Mouse (Mus musculus): ENCODE results near the gene Hnrnpa1.
A peak's percentile ranks its signal among the peaks of the same experiment; 100 is the strongest.
"Not testable (repeated sequence)": the region's sequence is repeated elsewhere in the genome, so short reads cannot be mapped to it uniquely, and the experiment has no call there.

Hnrnpa1 gene

DNA sequence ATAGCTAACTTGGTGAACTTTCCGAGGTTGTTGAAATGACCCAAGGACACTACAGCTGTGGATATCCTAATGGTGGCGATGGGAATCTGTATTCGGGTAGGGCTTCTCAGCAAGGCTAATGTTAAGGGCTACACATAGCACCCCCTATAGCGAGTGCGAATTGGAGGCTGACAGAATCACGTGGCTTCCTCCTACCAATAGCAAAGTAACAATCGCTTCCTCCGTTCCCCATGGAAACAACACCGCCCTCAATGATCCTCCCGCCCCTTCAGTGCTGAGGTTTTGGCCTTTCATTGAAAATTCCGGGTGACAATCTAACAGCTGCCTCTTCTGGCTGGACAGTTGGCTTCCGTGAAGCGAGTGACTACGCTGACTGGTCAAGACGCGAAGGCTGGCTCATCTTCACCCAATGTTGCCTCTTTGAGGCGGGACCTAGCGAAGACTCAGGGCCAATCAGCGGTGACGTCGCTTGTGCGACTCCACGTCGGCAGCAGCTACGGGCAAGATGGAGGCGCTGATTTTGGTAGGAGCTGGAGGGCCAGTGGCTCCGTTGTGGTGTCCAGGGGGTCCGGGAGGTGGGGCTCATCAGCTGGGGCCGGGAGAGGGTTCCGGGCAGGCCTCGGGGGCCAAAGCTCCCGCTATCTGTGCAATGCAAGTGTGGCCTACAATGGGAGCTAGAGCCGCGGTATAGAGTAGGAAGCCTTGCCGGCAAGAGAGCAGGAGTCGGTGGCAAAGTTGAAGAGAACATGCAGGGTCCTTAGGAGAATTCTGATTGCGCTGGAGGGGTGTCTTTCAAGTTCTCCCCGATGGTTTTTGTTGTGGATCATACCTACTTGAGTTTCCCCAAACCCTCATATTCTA is 32.4 kb downstream of the Hnrnpa1 start, which contains the start of gene Copz1:
TSS of gene Copz1 (plus strand) at position 296 of the 861 bp plus-strand sequence.
- peak; percentile 97 to 99 for DNase-seq (ENCODE audit: low spot score in 2 of 2)

- DNase-seq (ENCODE audit: low spot score in 2 of 2): not testable (repeated sequence)
Measured at GRCm38 (mm10) chr15:103275943-103276342, 35.7 kb downstream of the Hnrnpa1 start.

GRCm38 (mm10) chr15:103277949-103278348 is 37.7 kb downstream of the Hnrnpa1 start:
- DNase-seq (ENCODE audit: low spot score in 2 of 2): no peak

DNA sequence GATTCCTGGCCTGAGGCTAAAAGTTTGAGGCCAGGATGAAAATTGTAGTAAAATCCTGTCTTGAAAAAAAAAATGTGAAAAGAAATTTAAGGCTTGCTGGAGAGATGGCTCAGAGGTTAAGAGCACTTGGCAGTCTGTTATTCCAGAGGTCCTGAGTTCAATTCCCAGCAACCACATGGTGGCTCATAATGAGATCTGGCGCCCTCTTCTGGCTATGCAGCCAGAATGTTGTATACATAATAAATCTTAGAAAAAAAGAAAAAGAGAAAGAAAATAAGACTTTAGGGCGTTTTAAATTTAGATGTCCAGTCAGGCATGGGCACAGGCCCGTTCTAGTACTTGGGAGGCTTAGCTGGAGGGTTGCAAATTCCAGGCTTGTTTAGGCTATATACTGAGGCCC is 39.5 kb downstream of the Hnrnpa1 start:
- DNase-seq (ENCODE audit: low spot score in 2 of 2): no peak

DNA sequence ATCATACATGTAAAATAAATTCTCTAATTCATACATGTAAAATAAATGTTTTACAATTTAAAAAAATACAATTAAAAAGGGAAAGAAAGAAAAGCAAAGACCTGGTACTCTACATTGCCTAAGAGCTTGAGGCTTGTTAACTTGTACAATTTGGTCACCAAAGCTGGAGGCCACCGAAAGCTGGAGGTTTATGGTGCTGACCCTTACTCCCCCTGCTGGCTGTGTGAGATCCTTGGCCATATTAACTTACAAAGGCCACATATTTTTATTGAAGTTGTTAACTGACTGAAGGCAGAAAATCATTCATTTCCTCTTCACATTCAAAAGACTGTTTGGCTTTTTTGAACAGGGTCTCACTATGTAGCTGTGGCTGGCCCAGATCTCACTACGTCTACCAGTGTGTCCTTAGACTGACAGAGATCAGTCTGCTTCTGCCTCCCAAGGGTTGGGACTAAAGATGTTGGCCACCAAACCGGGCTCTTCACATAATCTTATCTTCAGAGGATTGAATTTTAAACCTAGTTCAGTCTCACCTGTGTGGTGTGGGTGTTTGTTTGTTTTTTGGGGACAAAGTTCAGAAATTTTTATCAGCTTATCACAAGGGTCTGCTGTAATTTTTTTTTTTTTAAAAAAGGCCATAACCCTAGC is 40.7 kb downstream of the Hnrnpa1 start:
- DNase-seq (ENCODE audit: low spot score in 2 of 2): no peak

GRCm38 (mm10) chr15:103281465-103282205 is 41.4 kb downstream of the Hnrnpa1 start:
- DNase-seq (ENCODE audit: low spot score in 2 of 2): no peak

- no peak for DNase-seq (ENCODE audit: low spot score in 2 of 2)
Measured at GRCm38 (mm10) chr15:103284066-103284465, 43.8 kb downstream of the Hnrnpa1 start.

GRCm38 (mm10) chr15:103284647-103285046 is 44.4 kb downstream of the Hnrnpa1 start:
- no peak for DNase-seq (ENCODE audit: low spot score in 2 of 2)

DNA sequence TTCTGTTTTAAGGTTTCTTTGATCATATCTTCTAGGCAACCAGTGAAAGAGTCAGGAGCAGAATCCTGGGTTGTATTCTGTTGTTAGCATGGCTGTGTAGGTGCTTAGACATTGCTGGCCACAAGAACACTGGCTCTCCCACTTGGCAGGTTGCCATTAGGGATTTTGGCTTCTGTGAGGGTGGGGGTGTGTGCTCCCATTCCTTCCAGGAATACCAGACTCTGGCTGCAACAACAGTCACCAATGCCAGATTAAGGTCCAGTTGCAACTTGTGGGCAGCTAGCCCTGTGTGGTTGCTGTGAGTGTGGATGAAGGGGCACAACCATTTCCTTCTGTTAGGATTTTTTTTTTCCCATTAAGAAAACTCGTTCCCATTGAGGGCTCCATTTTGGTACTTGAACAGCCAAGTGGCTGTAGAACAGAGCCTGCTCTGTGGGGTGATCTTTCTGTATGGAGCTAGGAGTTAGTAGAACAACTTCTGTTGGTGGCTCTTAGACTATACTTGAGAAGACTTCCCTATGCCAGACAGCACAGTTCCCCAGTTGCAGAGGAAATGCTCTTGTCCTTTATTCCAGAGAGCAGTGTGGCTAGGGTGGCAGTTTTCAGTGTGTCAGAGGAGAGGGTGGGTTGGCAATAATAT is 45.7 kb downstream of the Hnrnpa1 start:
- no peak for DNase-seq (ENCODE audit: low spot score in 2 of 2)

- no peak for DNase-seq (ENCODE audit: low spot score in 2 of 2)
Measured at GRCm38 (mm10) chr15:103289600-103289999, 49.4 kb downstream of the Hnrnpa1 start.

GRCm38 (mm10) chr15:103290417-103290816 is 50.2 kb downstream of the Hnrnpa1 start:
- no peak for DNase-seq (ENCODE audit: low spot score in 2 of 2)

DNA sequence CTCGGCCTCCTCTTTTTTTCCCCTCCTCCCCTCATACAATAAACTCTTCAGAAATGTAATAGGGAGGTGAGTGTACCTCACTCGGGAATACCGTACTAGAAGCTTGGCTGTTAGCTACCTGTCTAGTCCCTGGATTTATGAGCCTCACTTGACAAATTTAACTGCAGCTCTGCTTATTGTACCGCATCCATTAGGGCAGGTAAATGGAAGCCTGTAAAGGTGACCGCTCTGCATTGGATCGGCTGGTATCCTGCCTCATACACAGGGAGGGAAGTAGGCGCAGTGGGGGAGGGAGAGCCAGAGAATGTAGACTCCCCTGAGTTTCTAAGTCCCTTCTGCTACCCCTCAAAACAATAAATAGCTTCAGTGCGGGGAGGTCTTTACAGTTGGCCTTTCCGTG is 50.6 kb downstream of the Hnrnpa1 start:
- no peak for DNase-seq (ENCODE audit: low spot score in 2 of 2)

DNA sequence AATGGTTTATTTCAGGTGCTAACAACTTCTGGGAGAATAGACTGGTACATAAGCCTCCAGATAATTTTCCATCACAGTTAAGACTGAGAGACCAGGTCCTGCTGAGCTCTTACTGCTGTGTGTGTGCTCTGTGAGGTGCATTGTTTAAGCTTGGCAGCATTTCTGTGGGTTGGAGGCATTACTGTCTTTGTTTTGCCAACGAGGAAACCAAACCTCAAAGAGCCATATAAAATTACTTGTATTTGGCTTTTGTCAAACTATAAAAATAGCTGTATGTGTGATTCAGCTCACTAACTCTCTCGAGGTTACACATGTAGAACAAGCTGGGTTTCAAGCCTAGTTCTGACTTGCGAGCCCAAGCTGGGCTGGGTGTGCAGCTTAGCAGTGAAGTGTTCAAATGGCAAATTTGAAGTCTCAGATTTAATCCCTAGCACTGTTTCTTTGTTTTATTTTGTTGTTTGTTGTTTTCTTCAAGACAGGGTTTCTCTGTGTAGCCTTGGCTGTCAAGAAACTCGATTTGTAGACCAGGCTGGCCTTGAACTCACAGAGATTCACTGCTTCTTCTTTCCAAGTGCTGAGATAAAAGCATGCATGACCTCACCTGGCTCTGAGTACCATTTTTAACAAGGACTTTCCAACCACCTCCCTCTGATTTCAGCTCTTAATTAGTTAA is 52.6 kb downstream of the Hnrnpa1 start:
- no peak for DNase-seq (ENCODE audit: low spot score in 2 of 2)

GRCm38 (mm10) chr15:103293375-103293774 is 53.1 kb downstream of the Hnrnpa1 start:
- DNase-seq (ENCODE audit: low spot score in 2 of 2): no peak

DNA sequence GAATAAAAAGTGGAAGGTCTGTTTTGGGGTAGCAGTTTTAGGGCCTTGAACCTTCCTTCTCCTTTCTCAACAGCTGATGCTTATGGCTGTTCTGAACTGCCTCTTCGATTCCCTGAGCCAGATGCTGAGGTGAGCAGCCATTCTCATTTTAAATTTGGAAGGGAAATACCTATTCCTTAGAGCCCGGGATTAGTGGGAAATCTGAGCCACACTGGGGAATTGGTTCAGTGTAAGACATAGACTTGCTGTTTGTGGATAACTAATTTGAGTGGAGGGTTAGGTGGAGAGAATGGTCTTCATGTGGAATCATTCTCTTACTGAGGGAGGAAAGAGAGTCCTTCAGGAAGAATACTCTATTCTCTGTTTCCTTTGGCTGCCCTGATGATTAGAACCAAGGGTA is 54.4 kb downstream of the Hnrnpa1 start:
- DNase-seq (ENCODE audit: low spot score in 2 of 2): no peak

- DNase-seq (ENCODE audit: low spot score in 2 of 2): no peak
Measured at GRCm38 (mm10) chr15:103295851-103296250, 55.6 kb downstream of the Hnrnpa1 start.
